Mouse (Mus musculus): ENCODE results near the gene R3hdm4.
A peak's percentile ranks its signal among the peaks of the same experiment; 100 is the strongest.

R3hdm4 gene

DNA sequence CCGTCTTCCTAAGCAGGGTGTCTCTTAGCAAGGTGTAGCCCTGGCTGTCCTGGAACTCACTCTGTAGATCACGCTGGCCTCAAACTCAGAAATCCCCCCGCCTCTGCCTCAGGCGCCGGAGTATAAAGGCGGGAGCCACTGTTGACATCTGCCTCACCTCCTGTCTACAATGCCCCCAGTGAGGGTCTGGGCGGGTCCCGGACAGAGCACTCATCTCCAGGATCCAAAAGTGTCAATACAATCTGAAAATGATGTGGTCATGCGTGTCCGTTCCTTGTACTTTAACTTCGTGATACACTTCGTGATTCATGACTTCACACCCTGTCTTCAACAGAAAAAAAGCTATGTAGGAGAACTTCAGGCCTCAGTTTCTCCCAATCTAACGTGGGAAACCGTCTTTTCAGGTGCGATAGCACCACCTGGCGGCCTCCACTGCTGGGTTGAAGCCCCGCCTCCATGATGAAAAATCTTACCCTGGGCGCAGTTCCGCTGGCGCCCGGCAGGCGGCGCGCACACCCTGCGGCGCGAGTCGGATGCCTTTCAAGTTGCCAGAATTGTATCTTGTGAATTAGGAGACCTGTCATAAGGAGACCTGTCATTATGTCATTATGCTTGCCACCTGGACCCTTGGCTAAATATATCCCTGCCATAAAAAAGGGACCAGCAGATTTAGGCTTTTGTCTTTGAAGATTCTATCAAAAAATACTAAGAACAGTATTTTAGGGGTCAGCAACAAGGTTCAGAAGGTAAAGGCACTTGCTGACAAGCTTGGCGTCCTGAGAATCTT is 4.2 kb upstream of the R3hdm4 start:
- peak; percentile 95 to 96 for DNase-seq

DNA sequence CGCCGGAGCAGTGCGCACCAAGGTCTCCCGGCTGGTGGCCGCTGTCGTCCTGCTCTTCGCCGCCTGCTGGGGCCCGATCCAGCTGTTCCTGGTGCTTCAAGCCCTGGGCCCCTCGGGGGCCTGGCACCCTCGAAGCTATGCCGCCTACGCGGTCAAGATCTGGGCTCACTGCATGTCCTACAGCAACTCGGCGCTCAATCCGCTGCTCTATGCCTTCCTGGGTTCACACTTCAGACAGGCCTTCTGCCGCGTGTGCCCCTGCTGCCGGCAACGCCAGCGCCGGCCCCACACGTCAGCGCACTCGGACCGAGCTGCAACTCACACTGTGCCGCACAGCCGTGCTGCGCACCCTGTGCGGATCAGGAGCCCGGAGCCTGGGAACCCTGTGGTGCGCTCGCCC is 564 bp upstream of the R3hdm4 start:
- peak; percentile 32 to 55 for DNase-seq

DNA sequence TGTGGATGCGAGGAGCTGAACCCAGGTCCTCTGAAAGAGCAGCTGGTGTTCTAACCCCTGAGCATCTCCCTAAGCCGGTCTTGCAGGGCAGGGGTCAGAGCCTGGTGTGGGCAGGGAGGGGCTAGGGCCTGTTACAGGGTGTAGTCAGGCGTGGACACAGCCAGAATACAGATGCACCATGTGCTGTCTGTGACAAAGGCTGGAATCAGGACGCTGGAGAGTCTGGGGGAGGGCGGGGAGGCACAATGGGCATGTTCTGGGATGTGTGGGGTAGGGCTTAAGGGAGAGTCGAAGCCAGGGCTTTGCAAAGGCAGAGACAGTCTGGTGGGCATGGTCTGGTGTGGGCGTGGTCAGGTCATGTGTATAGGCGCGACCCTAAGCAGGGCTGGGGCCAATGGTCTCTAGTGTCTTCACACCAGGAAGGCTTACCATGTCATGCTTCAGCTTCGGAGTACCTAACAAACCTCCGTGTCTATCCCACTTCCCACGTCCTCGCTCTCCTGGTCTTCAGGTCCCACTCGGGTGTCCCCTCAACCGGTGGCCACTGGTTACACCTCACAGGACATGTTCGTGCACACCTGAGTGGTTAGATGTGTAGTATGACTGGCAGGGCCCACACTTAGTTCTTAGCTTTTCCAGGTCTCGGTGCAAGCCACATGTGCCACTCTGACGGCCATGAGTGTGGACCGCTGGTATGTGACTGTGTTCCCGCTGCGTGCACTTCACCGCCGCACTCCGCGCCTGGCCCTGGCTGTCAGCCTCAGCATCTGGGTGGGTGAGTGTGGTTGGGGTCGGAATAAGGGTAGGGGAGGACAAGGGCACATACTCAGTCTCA is 735 bp downstream of the R3hdm4 start:
- peak in 1 of 2 experiments; percentile 40 for DNase-seq

DNA sequence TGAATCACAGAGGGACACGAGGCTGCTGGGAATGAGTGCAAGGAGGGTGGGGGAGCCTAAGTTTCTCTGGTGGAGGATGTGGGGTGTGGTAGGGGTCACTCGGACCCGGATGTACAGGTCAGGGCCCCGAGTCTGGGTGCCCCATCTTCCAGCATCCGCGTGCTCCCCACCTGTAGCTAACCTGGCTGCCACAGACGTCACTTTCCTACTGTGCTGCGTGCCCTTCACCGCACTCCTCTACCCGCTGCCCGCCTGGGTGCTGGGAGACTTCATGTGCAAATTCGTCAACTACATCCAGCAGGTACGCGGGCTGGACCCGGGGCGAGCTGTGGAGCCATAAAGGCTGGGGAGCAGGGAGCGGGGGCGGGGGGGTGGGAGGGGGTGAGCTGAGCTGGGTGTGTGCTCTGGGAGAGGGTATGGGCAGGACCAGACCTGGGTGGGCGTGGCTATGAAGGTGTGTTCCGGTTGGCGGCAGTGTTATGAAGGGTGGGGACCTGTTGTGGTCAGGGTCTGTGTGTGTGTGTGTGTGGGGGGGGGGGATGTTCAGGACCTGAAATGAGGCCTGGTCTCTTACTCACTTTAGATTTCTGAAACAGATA is 1.7 kb downstream of the R3hdm4 start:
- DNase-seq, result peak in 1 of 2 experiments; percentile 63

DNA sequence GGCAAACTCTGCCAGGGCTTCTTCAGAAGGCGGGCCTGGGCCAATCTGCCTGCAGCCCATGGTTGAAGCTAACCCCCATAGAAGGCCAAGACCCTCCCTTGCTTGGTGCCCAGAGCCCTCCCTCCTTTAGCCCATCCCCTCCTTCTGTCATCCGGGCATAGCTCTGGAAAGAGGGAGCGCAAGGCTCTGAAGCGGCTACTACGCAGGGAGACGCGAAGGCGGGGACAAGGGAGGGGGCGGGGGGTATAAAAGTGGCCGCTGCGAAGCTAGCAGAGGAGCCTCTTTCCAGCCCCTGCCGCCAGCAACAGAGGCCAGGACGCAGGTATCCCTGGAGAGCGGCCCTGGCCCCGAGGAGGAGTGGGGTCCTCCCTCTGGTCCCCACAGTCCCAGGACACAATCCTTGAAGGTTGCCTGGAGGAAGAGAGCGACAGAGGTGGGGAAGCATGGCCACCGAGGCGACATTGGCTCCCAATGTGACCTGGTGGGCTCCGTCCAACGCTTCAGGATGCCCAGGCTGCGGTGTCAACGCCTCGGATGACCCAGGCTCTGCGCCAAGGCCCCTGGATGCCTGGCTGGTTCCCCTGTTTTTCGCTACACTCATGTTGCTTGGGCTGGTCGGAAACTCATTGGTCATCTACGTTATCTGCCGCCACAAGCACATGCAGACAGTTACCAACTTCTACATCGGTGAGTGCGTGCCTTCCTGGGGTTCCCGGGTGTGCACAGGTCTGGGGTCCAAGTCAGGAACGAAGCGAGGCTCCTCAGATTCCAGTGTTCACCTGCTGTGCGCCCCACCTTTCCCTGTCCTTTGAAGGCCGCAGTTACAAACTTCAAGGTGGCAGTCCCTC is 2.6 kb downstream of the R3hdm4 start:
- peak; percentile 60 to 67 for DNase-seq

DNA sequence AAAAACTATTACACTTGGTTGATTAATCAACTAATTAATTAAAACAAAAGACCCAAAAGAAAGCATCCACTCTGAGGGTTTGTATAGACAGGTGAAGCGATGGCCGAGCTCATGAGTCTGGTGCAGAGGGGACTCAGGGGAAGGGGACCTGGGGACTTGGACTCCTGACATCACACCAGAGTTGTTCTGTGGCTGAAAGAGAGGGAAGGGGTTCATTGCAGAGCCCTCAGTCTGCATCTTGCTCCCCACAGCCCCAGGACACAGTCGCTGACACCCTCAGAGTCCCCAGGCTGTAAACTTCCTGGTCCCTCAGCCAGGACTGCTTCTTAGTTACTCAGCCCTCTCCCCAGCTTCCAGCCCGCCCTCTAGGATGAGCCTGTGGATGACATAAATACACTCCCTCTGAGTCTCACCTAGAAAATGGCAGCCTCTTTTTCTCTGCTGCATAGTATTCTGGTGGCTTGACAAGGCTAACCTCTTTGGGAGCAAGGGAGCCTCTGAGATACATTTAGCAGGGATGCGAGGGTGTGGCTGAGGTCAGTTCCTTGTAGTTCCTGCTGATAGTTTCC is 3.4 kb downstream of the R3hdm4 start:
- no peak for DNase-seq

DNA sequence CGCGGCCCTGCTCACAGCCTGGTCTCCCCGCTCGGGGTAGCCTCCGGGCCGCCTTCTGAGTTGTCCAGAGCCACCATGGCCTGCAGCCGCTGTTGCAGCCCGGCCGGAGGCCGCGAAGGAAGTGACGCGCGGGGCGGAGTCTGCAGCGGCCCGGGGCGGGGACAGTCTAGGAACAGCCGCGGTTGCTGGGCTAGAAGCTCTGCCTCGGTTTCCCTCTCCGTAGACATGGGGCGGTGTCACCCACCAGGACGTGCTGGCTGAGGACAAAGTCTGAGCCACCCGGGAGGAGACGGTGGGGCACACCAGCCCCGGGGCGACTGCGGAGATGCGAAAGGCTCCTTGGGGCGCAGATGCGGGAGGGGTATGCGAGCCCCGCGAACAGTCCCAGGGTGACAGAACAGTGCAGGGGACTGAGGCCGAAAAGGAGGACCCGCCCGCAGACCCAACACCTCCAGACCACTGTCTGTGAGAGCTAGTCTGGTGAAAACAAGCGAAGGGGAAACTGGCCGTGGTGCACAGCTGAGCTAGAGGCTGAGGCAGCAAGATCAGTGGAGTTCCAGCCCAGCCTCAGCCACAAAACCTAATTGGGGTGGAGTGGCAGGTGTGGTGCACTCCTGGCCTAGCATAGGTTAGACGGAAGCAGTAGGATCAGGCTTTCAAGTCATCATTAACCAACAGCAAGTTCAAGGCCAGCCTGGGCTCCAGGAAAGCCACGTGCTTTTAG is 4.0 kb downstream of the R3hdm4 start, which contains the start of gene Kiss1r:
Kiss1r (plus strand) TSS at position 164 of the 724 bp plus-strand sequence.
- DNase-seq, result peak; percentile 92 to 93

DNA sequence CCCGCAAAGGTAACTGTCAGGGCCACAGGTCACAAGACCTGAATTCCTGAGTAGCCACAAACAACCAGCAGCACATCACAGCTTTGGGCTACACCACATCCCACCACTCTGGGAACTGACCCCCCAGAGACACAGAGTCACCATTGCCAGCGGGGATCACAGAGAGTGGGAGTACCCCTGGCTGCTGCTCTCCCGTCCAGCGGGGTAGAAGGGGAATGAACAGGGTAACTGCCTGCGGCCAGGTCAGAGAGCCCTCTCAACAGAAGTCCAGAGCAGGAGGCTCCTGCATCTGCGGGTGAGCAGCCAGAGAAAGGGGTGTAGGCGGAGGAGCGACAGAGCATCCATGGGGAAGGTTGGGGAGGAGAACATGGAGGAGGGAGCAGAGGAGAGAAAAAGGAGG is 4.9 kb downstream of the R3hdm4 start:
- DNase-seq, result peak in 1 of 2 experiments; percentile 35

DNA sequence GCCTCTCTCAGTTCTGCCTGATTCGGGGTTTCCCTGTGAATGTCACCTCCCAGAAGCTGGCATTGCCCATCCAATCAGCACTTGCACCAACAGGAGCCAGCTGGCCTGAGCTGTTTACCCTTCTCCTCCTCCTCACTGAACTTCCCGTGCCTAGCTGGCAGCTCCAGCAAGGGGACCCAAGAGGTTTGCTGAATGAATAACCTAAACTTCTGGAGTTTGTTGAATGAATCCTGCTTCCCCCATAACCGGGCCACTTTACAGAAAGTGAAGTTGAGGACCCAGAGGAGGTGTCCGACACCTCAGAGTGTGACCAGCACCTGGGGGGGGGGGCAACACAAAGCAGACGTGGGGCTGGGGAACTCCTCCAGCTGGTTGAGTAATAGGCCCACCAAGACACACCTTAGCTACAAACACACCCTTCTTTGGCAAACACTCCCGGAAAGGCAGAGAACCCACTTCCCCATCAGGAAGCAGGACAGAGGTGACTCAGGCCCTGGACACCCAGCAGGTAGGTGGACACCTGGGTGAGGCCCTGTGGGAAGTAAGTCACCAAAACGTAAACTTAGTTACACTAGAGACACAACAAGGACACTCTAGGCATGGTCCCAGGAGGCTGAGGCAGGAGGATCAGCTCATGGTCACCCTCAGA is 5.9 kb downstream of the R3hdm4 start:
- peak in 1 of 2 experiments; percentile 35 for DNase-seq

DNA sequence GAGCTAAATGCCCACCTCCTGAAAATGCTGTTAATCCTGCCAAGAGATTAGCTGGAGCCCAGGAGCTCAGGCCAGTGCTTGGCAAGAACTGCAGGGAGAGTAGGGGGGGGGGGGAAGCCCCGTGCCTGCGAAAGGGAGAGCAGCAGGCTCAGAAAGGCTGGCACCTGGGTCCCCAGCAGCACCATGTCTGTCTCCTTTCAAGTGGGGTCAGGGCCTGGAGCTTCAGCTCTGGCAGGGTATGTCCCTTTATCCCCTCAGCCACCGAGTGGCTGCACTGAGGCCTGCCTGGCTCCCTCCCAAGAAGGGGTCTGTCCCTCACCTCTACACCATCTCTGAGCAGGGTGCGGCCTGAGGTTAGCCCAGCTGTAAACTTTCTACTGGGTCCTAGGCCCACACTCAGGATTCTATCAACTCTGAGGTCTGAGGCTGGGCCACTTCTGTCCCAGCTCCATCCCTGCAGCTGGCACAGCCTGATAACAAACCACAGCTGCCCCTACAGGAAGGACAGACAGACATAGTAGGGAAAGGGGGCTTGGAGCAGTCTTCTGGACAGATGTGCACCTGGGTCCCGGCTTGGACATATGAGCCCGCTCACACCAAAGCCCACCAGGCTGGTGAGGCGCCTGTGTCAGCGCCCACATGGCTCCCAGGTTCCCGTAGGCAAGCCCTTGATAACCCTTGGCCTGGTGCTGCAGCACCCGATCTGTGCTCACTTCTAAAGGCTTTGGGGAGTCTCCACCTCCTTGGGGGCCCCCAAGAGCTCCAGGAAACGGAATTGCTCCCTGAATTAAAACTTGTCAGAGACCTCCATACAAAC is 6.7 kb downstream of the R3hdm4 start:
- DNase-seq, result no peak

DNA sequence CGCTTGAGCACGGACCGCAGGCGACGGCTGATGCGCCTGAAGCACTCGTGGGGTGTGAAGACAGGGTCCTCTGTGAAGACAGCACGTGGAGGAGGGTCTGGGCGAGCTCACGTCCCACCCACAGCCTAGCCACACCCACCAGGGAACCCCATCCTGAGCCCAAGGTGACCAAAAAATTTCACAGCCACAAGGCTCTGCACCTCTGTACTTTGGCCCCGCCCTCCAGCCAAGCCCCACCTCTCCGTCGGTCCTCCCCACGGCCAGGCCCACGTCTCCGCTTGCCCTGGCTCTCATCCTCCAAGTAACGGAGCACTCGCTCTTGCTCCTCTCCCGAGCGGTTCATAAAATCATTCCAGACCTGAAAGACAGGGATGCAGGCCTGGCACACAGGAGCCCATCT is 8.6 kb downstream of the R3hdm4 start:
- peak in 1 of 2 experiments; percentile 39 for DNase-seq

DNA sequence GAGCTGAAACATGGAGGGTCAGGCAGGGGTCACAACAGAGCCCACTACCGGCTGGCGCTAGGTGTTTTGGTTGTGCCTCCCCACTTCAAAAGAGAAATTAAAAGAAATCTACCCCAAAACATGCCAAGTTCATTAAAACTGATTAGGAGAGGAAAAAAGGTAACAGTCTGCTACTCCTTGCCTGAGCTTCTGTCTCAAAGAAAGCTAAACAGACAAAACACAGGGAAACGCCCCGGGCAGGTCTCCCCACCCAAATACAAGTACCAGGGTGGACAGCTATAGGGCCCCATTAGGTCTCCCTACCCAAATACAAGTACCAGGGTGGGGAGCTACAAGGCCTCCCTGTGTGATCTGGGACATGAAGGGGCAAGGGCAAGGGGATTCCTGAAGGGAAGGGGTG is 10.5 kb downstream of the R3hdm4 start, which contains the start of gene Gm26602:
Gm26602 (plus strand) TSS at position 301 of the 400 bp plus-strand sequence.
- DNase-seq, result no peak

DNA sequence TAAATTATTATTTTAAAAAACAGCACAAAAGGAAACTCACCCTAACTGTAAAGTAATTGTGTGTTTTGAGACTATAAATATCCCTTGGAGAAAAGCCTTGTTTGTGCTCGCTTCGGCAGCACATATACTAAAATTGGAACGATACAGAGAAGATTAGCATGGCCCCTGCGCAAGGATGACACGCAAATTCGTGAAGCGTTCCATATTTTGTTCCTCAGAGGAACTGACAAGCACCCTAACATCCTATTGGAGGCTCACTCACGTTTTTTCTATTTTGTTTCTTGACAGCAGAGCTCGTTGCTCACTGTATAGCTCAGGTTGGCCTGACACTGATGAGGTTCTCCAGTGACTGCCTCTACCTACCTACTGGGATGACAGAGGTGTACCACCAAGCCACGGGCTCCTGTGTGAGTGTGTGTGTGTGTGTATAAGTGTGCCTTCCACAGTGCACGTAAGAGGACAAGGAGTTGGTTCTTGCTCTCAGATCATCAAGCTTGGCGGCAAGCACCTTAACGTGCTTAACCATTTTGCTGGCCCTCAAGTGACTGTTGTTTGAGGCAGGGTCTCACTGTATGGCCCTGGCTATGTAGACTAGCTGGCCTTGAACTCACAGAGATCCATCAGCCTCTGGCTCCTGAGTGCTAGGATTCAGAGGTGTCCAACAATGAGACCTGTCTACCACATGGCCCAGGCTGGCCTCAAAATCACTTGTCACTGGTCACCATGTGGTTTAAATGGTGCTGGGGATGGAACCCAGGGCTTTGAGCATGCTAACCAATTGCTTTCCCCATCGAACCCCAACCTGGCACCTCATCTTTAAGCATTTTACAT is 11.7 kb downstream of the R3hdm4 start:
- DNase-seq, result peak in 1 of 2 experiments; percentile 50

DNA sequence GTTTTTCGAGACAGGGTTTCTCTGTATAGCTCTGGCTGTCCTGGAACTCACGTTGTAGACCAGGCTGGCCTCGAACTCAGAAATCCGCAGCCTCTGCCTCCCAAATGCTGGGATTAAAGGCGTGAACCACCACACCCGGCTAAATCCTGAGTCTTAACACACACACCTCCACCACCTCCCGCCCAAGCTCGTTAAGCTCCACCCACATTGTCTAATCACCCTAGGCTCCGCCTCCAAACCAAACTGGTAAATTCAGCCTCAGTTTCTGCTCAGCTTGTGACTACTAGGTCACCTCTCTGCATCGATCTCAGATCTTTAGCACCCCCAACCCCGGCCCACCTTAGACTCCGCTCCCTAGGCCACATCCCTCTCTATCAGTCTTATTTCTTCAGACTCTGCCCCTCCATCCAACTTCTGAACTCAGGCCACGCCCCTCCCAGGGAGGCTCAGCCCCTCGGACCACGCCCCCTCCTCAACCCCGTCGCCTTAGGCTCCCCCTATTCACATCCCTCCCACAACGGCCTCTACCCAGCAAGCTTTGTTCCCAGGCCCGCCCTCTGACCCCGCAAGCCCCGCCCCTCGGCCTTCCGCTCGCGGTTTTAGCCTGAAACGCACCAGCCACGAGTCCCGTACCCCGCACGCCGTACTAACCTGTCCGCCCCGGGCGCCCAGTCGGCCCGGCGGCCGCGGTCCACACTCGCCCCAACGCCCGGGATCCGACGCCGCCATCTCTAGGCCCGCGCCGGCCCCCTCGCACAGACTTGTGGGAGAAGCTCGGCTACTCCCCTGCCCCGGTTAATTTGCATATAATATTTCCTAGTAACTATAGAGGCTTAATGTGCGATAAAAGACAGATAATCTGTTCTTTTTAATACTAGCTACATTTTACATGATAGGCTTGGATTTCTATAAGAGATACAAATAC is 12.6 kb downstream of the R3hdm4 start, which contains the start of gene Med16:
Med16 (minus strand) TSS at position 757 of the 925 bp plus-strand sequence.
- peak; percentile 97 to 99 for DNase-seq

DNA sequence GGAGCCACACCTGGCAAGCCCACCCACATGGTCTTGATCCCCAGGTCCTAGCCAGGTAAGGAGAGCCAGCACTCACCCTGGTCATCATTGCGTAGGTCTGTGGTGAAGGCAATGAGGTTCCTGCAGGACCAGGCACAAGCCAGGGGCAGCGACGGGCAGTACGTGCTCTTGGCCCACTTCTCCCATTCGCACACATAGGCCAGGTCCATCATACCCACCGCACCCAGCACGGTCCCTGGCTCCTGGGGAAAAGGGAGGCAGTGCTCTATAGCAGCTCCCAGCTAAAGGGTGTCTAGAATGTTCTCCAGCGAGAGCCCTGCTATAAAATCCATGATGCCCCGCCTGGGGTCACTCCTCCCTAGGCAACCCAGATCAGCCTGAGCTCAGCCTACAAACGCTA is 13.6 kb downstream of the R3hdm4 start:
- no peak for DNase-seq

DNA sequence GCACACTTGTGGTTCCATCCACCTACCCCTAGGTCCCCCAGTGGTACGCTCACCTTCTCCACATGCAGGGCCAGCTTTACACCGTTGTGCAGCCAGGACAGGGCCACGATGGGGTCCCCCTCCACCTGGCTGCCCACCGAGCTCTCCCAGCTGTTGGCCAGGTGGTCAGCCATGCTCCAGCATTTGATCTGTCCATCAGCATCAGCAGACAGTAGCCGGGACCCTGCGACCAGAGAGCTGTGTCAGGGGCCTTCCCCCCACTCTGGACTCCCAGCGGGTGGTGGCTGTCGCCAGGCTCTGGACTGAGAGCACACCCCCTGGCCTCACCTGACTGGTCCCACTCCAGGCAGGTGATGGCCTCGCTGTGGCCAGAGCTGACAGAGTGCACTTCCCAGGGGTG is 14.3 kb downstream of the R3hdm4 start:
- no peak for DNase-seq

DNA sequence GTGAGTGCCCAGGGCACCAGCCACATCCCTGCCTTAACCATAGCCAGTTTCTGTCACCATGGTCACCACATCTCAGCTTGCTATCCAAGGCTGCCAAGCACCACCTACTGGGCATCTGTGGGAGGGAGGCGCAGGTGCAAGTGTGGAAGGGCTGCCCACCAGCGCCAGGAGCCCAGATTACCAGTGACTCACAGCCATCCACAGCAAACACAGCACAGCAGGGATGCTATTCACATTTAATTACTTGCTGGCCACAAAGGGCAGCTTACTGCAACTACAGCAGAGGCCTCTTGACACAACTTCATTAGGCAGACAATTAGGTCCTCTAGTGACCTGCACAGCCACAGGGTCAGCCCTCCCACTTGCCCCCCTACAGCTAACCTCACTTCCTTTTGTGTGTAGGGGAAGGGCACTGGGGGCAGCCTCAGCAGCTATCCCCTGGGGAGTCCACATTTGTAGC is 20.0 kb downstream of the R3hdm4 start:
- peak in 1 of 2 experiments; percentile 45 for DNase-seq

Measured in kidney, postnatal 4 days (tissue).